Mouse (Mus musculus) midbrain, embryonic 14.5 days (tissue): ENCODE data around the gene Aox1. TPM values are rescaled to one million over a fixed set of nuclear protein-coding genes. Genes with fewer than 3 reads are reported as not detected.

Source experiments
- ATAC-seq: fragments of 200-750 bp; cut with Nextera tagmentation; 2 replicates; pipeline ENCODE4 v1.8.0; 2017; ENCODE audit warnings: moderate number of reproducible peaks, moderate library complexity; ENCODE audit not compliant: low FRiP score, low TSS enrichment
- DNase-seq: peaks from one replicate; pipeline ENCODE4 v3.0.0-alpha.2; 2015
- H3K27ac ChIP-seq: fragments of 300-500 bp; sonication (generic); replicated peaks from 2 replicates; pipeline ENCODE4 v1.5.1; 2014; ENCODE audit warnings: mild to moderate bottlenecking, low read depth, low read length, moderate library complexity
- H3K27me3 ChIP-seq: fragments of 300-500 bp; sonication (generic); 2 replicates; pipeline ENCODE4 v1.6.1; 2014; ENCODE audit warnings: low read length, control low read depth, mixed read lengths; ENCODE audit not compliant: control insufficient read depth, insufficient read depth
- H3K36me3 ChIP-seq: fragments of 300-500 bp; sonication (generic); 2 replicates; pipeline ENCODE4 v1.6.1; 2014; ENCODE audit warnings: low read length, control low read depth; ENCODE audit not compliant: control insufficient read depth, insufficient read depth
- H3K4me1 ChIP-seq: fragments of 300-500 bp; sonication (generic); 2 replicates; pipeline ENCODE4 v1.6.1; 2014; ENCODE audit warnings: mild to moderate bottlenecking, antibody characterized with exemption, low read length, control low read depth; ENCODE audit not compliant: control insufficient read depth, insufficient read depth
- H3K4me2 ChIP-seq: fragments of 300-500 bp; sonication (generic); 2 replicates; pipeline ENCODE4 v1.6.1; 2014; ENCODE audit warnings: mild to moderate bottlenecking, low read length, moderate library complexity
- H3K4me3 ChIP-seq: fragments of 300-500 bp; sonication (generic); replicated peaks from 2 replicates; pipeline ENCODE4 v1.5.1; 2014; ENCODE audit warnings: low read depth, low read length
- H3K9ac ChIP-seq: fragments of 300-500 bp; sonication (generic); replicated peaks from 2 replicates; pipeline ENCODE4 v1.6.1; 2014; ENCODE audit warnings: mild to moderate bottlenecking, low read length, moderate library complexity
- H3K9me3 ChIP-seq: fragments of 300-500 bp; sonication (generic); 2 replicates; pipeline ENCODE4 v1.6.1; 2016; ENCODE audit warnings: low read length, control low read depth, mixed read lengths; ENCODE audit not compliant: control insufficient read depth
- WGBS: fragments of 180-500 bp; shearing (Covaris S2); extraction: QIAGEN DNeasy Blood & Tissue Kit; methylation state at CpG from one replicate; pipeline ENCODE4 v1.1.7; 2014; 5-methylcytosine and 5-hydroxymethylcytosine counted together
- polyA plus RNA-seq: library from polyadenylated mRNA; unstranded; fragments of >200 nt; fragmentation: Nextera tagmentation; extraction: Ambion mirVana; gene quantifications from 2 replicates; pipeline ENCODE4 v1.2.1, GENCODE M21; 2014

The Aox1 gene
- polyA plus RNA-seq, 1 experiment from 2014 or later, result 0.14 TPM

- no peak overlapping the region for H3K4me3 ChIP-seq
- H3K4me2 ChIP-seq, result no peak overlapping the region
- no peaks in the 10 kb centered on the region for H3K4me1 ChIP-seq
- DNase-seq (no peak), ATAC-seq (peak; percentile 55; the same call in 1 of the 2 replicates)
- no peaks in the 10 kb centered on the region for H3K9me3 ChIP-seq
- no peaks in the 10 kb centered on the region for H3K27me3 ChIP-seq
- no peak overlapping the region for H3K27ac ChIP-seq
- WGBS, result 75% methylated on average over 11 of the region's 11 CpGs
- no peak overlapping the region for H3K9ac ChIP-seq
- H3K36me3 ChIP-seq, result no peaks in the 10 kb centered on the region
Measured at GRCm38 (mm10) chr1:58055598-58055997, 25.9 kb downstream of the Aox1 start.

GRCm38 (mm10) chr1:58056074-58056807 lies 26.5 kb downstream of the Aox1 start:
- H3K27me3 ChIP-seq, result no peaks in the 10 kb centered on the region
- H3K4me1 ChIP-seq, result no peaks in the 10 kb centered on the region
- H3K4me2 ChIP-seq, result no peak overlapping the region
- H3K9ac ChIP-seq, result no peak overlapping the region
- no peaks in the 10 kb centered on the region for H3K9me3 ChIP-seq
- DNase-seq (no peak), ATAC-seq (no peak)
- no peaks in the 10 kb centered on the region for H3K36me3 ChIP-seq
- no peak overlapping the region for H3K27ac ChIP-seq
- 77% methylated on average over 13 of the region's 13 CpGs for WGBS
- no peak overlapping the region for H3K4me3 ChIP-seq

GRCm38 (mm10) chr1:58056939-58057338 lies 27.2 kb downstream of the Aox1 start:
- Histone ChIP-seq H3K9me3 (no peaks in the 10 kb centered on the region), H3K4me3 (no peak overlapping the region), H3K27ac (no peak overlapping the region), H3K27me3 (no peaks in the 10 kb centered on the region), H3K9ac (no peak overlapping the region), H3K4me1 (no peaks in the 10 kb centered on the region), H3K4me2 (no peak overlapping the region), H3K36me3 (no peaks in the 10 kb centered on the region)
- DNase-seq (no peak), ATAC-seq (no peak)
- WGBS, result 84% methylated on average over 11 of the region's 11 CpGs

- ATAC-seq (no peak), DNase-seq (no peak)
- H3K27me3 ChIP-seq, result no peaks in the 10 kb centered on the region
- no peaks in the 10 kb centered on the region for H3K4me1 ChIP-seq
- no peaks in the 10 kb centered on the region for H3K9me3 ChIP-seq
- no peak overlapping the region for H3K4me3 ChIP-seq
- no peaks in the 10 kb centered on the region for H3K36me3 ChIP-seq
- no peak overlapping the region for H3K27ac ChIP-seq
- H3K4me2 ChIP-seq, result no peak overlapping the region
- H3K9ac ChIP-seq, result no peak overlapping the region
- 97% methylated on average over 4 of the region's 4 CpGs for WGBS
Measured at GRCm38 (mm10) chr1:58058846-58059245, 29.1 kb downstream of the Aox1 start.

- 95% methylated on average over 7 of the region's 7 CpGs for WGBS
- Histone ChIP-seq H3K27ac (no peak overlapping the region), H3K4me1 (no peaks in the 10 kb centered on the region), H3K4me2 (no peak overlapping the region), H3K4me3 (no peak overlapping the region), H3K27me3 (no peaks in the 10 kb centered on the region), H3K36me3 (no peaks in the 10 kb centered on the region), H3K9me3 (no peaks in the 10 kb centered on the region), H3K9ac (no peak overlapping the region)
- ATAC-seq, result no peak
- DNase-seq, result no peak
Measured at GRCm38 (mm10) chr1:58062131-58062530, 32.4 kb downstream of the Aox1 start.

GRCm38 (mm10) chr1:58065151-58065550 lies 35.4 kb downstream of the Aox1 start:
- ATAC-seq (no peak), DNase-seq (no peak)
- H3K4me1 ChIP-seq, result no peaks in the 10 kb centered on the region
- no peaks in the 10 kb centered on the region for H3K9me3 ChIP-seq
- H3K27ac ChIP-seq, result no peak overlapping the region
- no peaks in the 10 kb centered on the region for H3K27me3 ChIP-seq
- no peak overlapping the region for H3K4me3 ChIP-seq
- no peak overlapping the region for H3K9ac ChIP-seq
- H3K4me2 ChIP-seq, result no peak overlapping the region
- H3K36me3 ChIP-seq, result no peaks in the 10 kb centered on the region
- 92% methylated on average over 5 of the region's 5 CpGs for WGBS

GRCm38 (mm10) chr1:58065606-58066005 lies 35.9 kb downstream of the Aox1 start:
- H3K9me3 ChIP-seq, result no peaks in the 10 kb centered on the region
- no peak overlapping the region for H3K27ac ChIP-seq
- no peaks in the 10 kb centered on the region for H3K27me3 ChIP-seq
- WGBS, result 79% methylated on average over 3 of the region's 3 CpGs
- ATAC-seq (no peak), DNase-seq (no peak)
- no peaks in the 10 kb centered on the region for H3K4me1 ChIP-seq
- no peak overlapping the region for H3K9ac ChIP-seq
- H3K36me3 ChIP-seq, result no peaks in the 10 kb centered on the region
- no peak overlapping the region for H3K4me2 ChIP-seq
- no peak overlapping the region for H3K4me3 ChIP-seq

- Histone ChIP-seq H3K9ac (no peak overlapping the region), H3K27me3 (no peaks in the 10 kb centered on the region), H3K4me1 (no peaks in the 10 kb centered on the region), H3K9me3 (no peaks in the 10 kb centered on the region), H3K36me3 (no peaks in the 10 kb centered on the region), H3K27ac (no peak overlapping the region), H3K4me2 (no peak overlapping the region), H3K4me3 (no peak overlapping the region)
- ATAC-seq (no peak), DNase-seq (no peak)
- 92% methylated on average over 6 of the region's 6 CpGs for WGBS
Measured at GRCm38 (mm10) chr1:58069181-58069580, 39.5 kb downstream of the Aox1 start.

- H3K27me3 ChIP-seq, result no peaks in the 10 kb centered on the region
- H3K9me3 ChIP-seq, result no peaks in the 10 kb centered on the region
- no peaks in the 10 kb centered on the region for H3K36me3 ChIP-seq
- no peak for DNase-seq
- no peak overlapping the region for H3K9ac ChIP-seq
- no peak for ATAC-seq
- H3K4me3 ChIP-seq, result no peak overlapping the region
- no peak overlapping the region for H3K27ac ChIP-seq
- no peaks in the 10 kb centered on the region for H3K4me1 ChIP-seq
- H3K4me2 ChIP-seq, result no peak overlapping the region
- WGBS, result 92% methylated on average over 11 of the region's 11 CpGs
Measured at GRCm38 (mm10) chr1:58070091-58070490, 40.4 kb downstream of the Aox1 start.
